25 mouse cellular contexts compared by ENCODE assay signal in genomic region chr3:117602404-117602803, GRCm38 (mm10). TPM values are rescaled to one million over a fixed set of nuclear protein-coding genes. Genes with fewer than 3 reads are reported as not detected.
DNase-seq lines count a peak whose midpoint lies in the region; ATAC-seq and TF ChIP-seq lines count a peak whose summit lies in the region.
"Had no signal": no experiment of that assay in that cellular context is flagged by ENCODE, and none has a peak within 500 bp of the region (broad histone marks: within the 10 kb centered on the region; RNA-seq: fewer than 3 reads in every experiment).

No protein-coding gene starts in this region.

- TF ChIP-seq CTCF in forebrain, postnatal 0 days (IDR thresholded peaks at IDR 0.05; ENCODE audit: low read depth), result no peak

- H3K4me1 ChIP-seq in forebrain, embryonic 13.5 days, result no peaks in the 10 kb centered on the region
- no peaks in the 10 kb centered on the region for H3K4me1 ChIP-seq in forebrain, embryonic 11.5 days (replicated peaks; ENCODE audit: control insufficient read depth, insufficient read depth, low read length)
- H3K4me1 ChIP-seq in forebrain, postnatal 0 days (ENCODE audit: insufficient read depth), result 0 out of 2 replicates have a peak, but pooled peaks cover 2% of the 10 kb centered on the region
- no peaks in the 10 kb centered on the region for H3K4me1 ChIP-seq in midbrain, embryonic 16.5 days (ENCODE audit: control insufficient read depth, insufficient read depth, low read length)
- H3K4me1 ChIP-seq: embryonic facial prominence, embryonic 15.5 days; hindbrain, embryonic 13.5 days had no signal

- H3K27me3 ChIP-seq in forebrain, embryonic 13.5 days, result no peaks in the 10 kb centered on the region
- no peaks in the 10 kb centered on the region for H3K27me3 ChIP-seq in forebrain, embryonic 11.5 days (ENCODE audit: control insufficient read depth, insufficient read depth, low read length)
- H3K27me3 ChIP-seq in forebrain, postnatal 0 days (ENCODE audit: insufficient read depth, low read length), result no peaks in the 10 kb centered on the region
- H3K27me3 ChIP-seq in midbrain, embryonic 16.5 days (ENCODE audit: control insufficient read depth, insufficient read depth, low read depth, low read length), result no peaks in the 10 kb centered on the region
- H3K27me3 ChIP-seq: CH12.LX; embryonic facial prominence, embryonic 15.5 days; hindbrain, embryonic 13.5 days had no signal

- 36% methylated on average over 1 of the region's 1 CpGs for WGBS in forebrain, embryonic 13.5 days
- whole genome bisulfite sequencing in forebrain, embryonic 11.5 days, result 62% methylated on average over 1 of the region's 1 CpGs
- 25% methylated on average over 1 of the region's 1 CpGs for WGBS in forebrain, postnatal 0 days
- 43% methylated on average over 1 of the region's 1 CpGs for WGBS in midbrain, embryonic 16.5 days

- no peak overlapping the region for H3K4me3 ChIP-seq in forebrain, embryonic 13.5 days
- no peak overlapping the region for H3K4me3 ChIP-seq in forebrain, embryonic 11.5 days (ENCODE audit: low read depth, low read length)
- no peak overlapping the region for H3K4me3 ChIP-seq in forebrain, postnatal 0 days (ENCODE audit: low read depth, low read length)
- H3K4me3 ChIP-seq in midbrain, embryonic 16.5 days (ENCODE audit: low read depth, low read length), result no peak overlapping the region
- H3K4me3 ChIP-seq: embryonic facial prominence, embryonic 15.5 days; erythroblast, embryonic 14.5 days; heart, embryonic 10.5 days; hindbrain, embryonic 13.5 days had no signal

- no peak for DNase-seq in forebrain, embryonic 11.5 days (ENCODE audit: low spot score)
- peak; percentile 46 for DNase-seq in right cerebral cortex, adult 18-20 months
- no peak for DNase-seq in right cerebral cortex, postnatal 10 days (ENCODE audit: low spot score in 2 of 2)
- peak; percentile 23 for DNase-seq in forebrain, postnatal 0 days
- DNase-seq in ovary, postnatal 14 days (ENCODE audit: low spot score), result no peak
- DNase-seq: adrenal gland, postnatal 14 days; cerebellum, adult 11 months; cerebellum, adult 8-10 months; cerebellum, postnatal 14 days; embryo, embryonic 11 days; gastrocnemius, postnatal 10 days; heart, adult 18-20 months; heart, postnatal 10 days had no signal

- no peaks in the 10 kb centered on the region for H3K36me3 ChIP-seq in forebrain, embryonic 13.5 days (ENCODE audit: poor library complexity, severe bottlenecking)
- no peaks in the 10 kb centered on the region for H3K36me3 ChIP-seq in forebrain, embryonic 11.5 days (ENCODE audit: control insufficient read depth, insufficient read depth, low read length)
- no peaks in the 10 kb centered on the region for H3K36me3 ChIP-seq in forebrain, postnatal 0 days (ENCODE audit: insufficient read depth)
- no peaks in the 10 kb centered on the region for H3K36me3 ChIP-seq in midbrain, embryonic 16.5 days (ENCODE audit: control insufficient read depth, insufficient read depth, low read length)
- H3K36me3 ChIP-seq: embryonic facial prominence, embryonic 15.5 days; heart, embryonic 10.5 days; hindbrain, embryonic 13.5 days had no signal

- ATAC-seq in forebrain, embryonic 13.5 days, result peak; percentile 65
- ATAC-seq in forebrain, embryonic 11.5 days (replicated peaks; ENCODE audit: low FRiP score), result no peak; the same call in 1 of the 2 replicates
- peak; percentile 42; the same call in 1 of the 2 replicates for ATAC-seq in forebrain, postnatal 0 days
- ATAC-seq in midbrain, embryonic 16.5 days, result no peak
- ATAC-seq: activated CD4-positive, CD25-positive, alpha-beta regulatory T cell, adult 4 months; hindbrain, postnatal 0 days; Patski had no signal

- H3K4me2 ChIP-seq in forebrain, embryonic 13.5 days, result no peak overlapping the region
- H3K4me2 ChIP-seq in forebrain, embryonic 11.5 days (ENCODE audit: low read depth, low read length, severe bottlenecking), result no peak overlapping the region
- H3K4me2 ChIP-seq in forebrain, postnatal 0 days (ENCODE audit: low read depth), result no peak overlapping the region
- no peak overlapping the region for H3K4me2 ChIP-seq in midbrain, embryonic 16.5 days (ENCODE audit: low read length)
- H3K4me2 ChIP-seq: embryonic facial prominence, embryonic 15.5 days; hindbrain, embryonic 13.5 days had no signal

- no peaks in the 10 kb centered on the region for H3K9me3 ChIP-seq in forebrain, embryonic 13.5 days (replicated peaks)
- no peaks in the 10 kb centered on the region for H3K9me3 ChIP-seq in forebrain, embryonic 11.5 days (ENCODE audit: control insufficient read depth, low read length)
- no peaks in the 10 kb centered on the region for H3K9me3 ChIP-seq in forebrain, postnatal 0 days (ENCODE audit: low read length)
- H3K9me3 ChIP-seq in midbrain, embryonic 16.5 days (replicated peaks; ENCODE audit: control insufficient read depth, low read length, poor library complexity, severe bottlenecking), result no peaks in the 10 kb centered on the region
- H3K9me3 ChIP-seq: embryonic facial prominence, embryonic 15.5 days; heart, embryonic 10.5 days; hindbrain, embryonic 13.5 days had no signal

- no peak overlapping the region for H3K9ac ChIP-seq in forebrain, embryonic 13.5 days
- no peak overlapping the region for H3K9ac ChIP-seq in forebrain, embryonic 11.5 days (ENCODE audit: low read length)
- H3K9ac ChIP-seq in forebrain, postnatal 0 days, result no peak overlapping the region
- no peak overlapping the region for H3K9ac ChIP-seq in midbrain, embryonic 16.5 days (ENCODE audit: low read depth, low read length)
- H3K9ac ChIP-seq: embryonic facial prominence, embryonic 15.5 days; hindbrain, embryonic 13.5 days had no signal

- no peak overlapping the region for H3K27ac ChIP-seq in forebrain, embryonic 13.5 days
- H3K27ac ChIP-seq in forebrain, embryonic 11.5 days (ENCODE audit: low read depth, low read length), result no peak overlapping the region
- H3K27ac ChIP-seq in forebrain, postnatal 0 days (ENCODE audit: low read depth, low read length), result no peak overlapping the region
- no peak overlapping the region for H3K27ac ChIP-seq in midbrain, embryonic 16.5 days (ENCODE audit: low read length)
- H3K27ac ChIP-seq: embryonic facial prominence, embryonic 15.5 days; heart, embryonic 10.5 days; hindbrain, embryonic 13.5 days; hindbrain, postnatal 0 days had no signal

RNA-seq across cellular contexts. Expression of gene Plppr5, which starts 27.8 kb away (rescaled TPM):
- polyA plus RNA-seq in forebrain, embryonic 13.5 days (2015; fragmentation: Nextera tagmentation; extraction: Ambion mirVana), result 1.7 and 2.0 TPM in 2 replicates
- 0.09 and 0.29 TPM in 2 replicates for polyA plus RNA-seq in forebrain, embryonic 11.5 days (2014; fragmentation: Nextera tagmentation; extraction: Ambion mirVana)
- total RNA-seq in forebrain, postnatal 0 days (2014; rRNA removed), result 39.1 and 40.1 TPM in 2 replicates
- polyA plus RNA-seq in forebrain, postnatal 0 days (2015; fragmentation: Nextera tagmentation; extraction: Ambion mirVana), result 14.7 and 19.1 TPM in 2 replicates
- polyA plus RNA-seq in midbrain, embryonic 16.5 days (2015; fragmentation: Nextera tagmentation; extraction: Ambion mirVana), result 7.9 and 10.3 TPM in 2 replicates
- total RNA-seq: CH12.LX; common myeloid progenitor, adult 5-6 weeks; hematopoietic stem cell, adult 5-6 weeks had no signal
- polyA plus RNA-seq: activated CD4-positive, CD25-positive, alpha-beta regulatory T cell, adult 4 months; erythroblast, embryonic 14.5 days; Patski had no signal

Comparison
In these comparisons a context has a peak if more than half of its experiments do, and no peak if none do; other contexts are left out.
1. ATAC-seq: peak in forebrain, embryonic 13.5 days (single experiment) and forebrain, postnatal 0 days (single experiment); none in forebrain, embryonic 11.5 days (single experiment) and midbrain, embryonic 16.5 days (single experiment).
2. DNase-seq: peak in right cerebral cortex, adult 18-20 months (single experiment) and forebrain, postnatal 0 days (single experiment); none in forebrain, embryonic 11.5 days (single experiment), right cerebral cortex, postnatal 10 days (0 of 2) and ovary, postnatal 14 days (single experiment).